Mouse (Mus musculus): ENCODE measurements at regions not wholly inside any gene's neighbourhood (a gene's known extent, or its start where the extent isn't known, plus 50 kb on each side); places are given as distances from the start of the nearest gene placed in this dataset.

GRCm38 (mm10) chr3:154418177-154418832, 87.8 kb upstream of the Lhx8 start:
- in situ Hi-C loops (cut with MboI; ENCODE audit: low sequenced_read_pairs in 2 of 2, unreplicated experiment in 2 of 2) = no loop called here
- TF ChIP-seq ZC3H11A (IDR thresholded peaks at IDR 0.05; ENCODE audit: borderline replicate concordance, low read depth, low read length) (no peak), MAFK (IDR thresholded peaks at IDR 0.05; ENCODE audit: insufficient read depth, low read depth, low read length) (no peak), CHD2 (IDR thresholded peaks at IDR 0.05; ENCODE audit: low read depth, low read length) (no peak), ZNF384 (IDR thresholded peaks at IDR 0.05; ENCODE audit: low read depth, low read length) (no peak), HCFC1 (IDR thresholded peaks at IDR 0.05; ENCODE audit: borderline replicate concordance, insufficient read depth, low read length) (no peak)
- no peak for DNase-seq (ENCODE audit: low read depth, low spot score)

GRCm38 (mm10) chr3:154414358-154414757, 83.9 kb upstream of the Lhx8 start:
- Histone ChIP-seq H3K9me3 (ENCODE audit: control insufficient read depth, insufficient read depth, low read depth, low read length) (no peaks in the 10 kb centered on the region), H3K36me3 (ENCODE audit: control insufficient read depth, insufficient read depth, low read length, poor library complexity, severe bottlenecking) (no peaks in the 10 kb centered on the region), H3K27ac (ENCODE audit: insufficient read depth, low read depth, low read length, poor library complexity, severe bottlenecking) (no peak overlapping the region), H3K4me1 (ENCODE audit: control insufficient read depth in 2 of 2, insufficient read depth in 2 of 2, low read length in 2 of 2, poor library complexity in 1 of 2) (no peaks in the 10 kb centered on the region), H3K4me3 (ENCODE audit: insufficient read depth in 1 of 2, low read depth in 1 of 2, low read length in 2 of 2, poor library complexity in 1 of 2, severe bottlenecking in 1 of 2) (no peak overlapping the region), H3K9ac (ENCODE audit: insufficient read depth, low read depth, low read length, poor library complexity, severe bottlenecking) (no peak overlapping the region)
- in situ Hi-C loops (cut with MboI; ENCODE audit: low sequenced_read_pairs in 2 of 2, unreplicated experiment in 2 of 2) = no loop called here
- no peak for TF ChIP-seq CHD2 (IDR thresholded peaks at IDR 0.05; ENCODE audit: low read depth, low read length)
- no peak for TF ChIP-seq ZC3H11A (IDR thresholded peaks at IDR 0.05; ENCODE audit: borderline replicate concordance, low read depth, low read length)
- TF ChIP-seq HCFC1 (IDR thresholded peaks at IDR 0.05; ENCODE audit: borderline replicate concordance, insufficient read depth, low read length) = no peak
- no peak for TF ChIP-seq MAFK (IDR thresholded peaks at IDR 0.05; ENCODE audit: insufficient read depth, low read depth, low read length)
- no peak for DNase-seq (ENCODE audit: low read depth, low spot score)

More at GRCm38 (mm10) chr3:154418177-154418832, 87.8 kb upstream of the Lhx8 start:
- Histone ChIP-seq H3K4me3 (ENCODE audit: insufficient read depth in 1 of 2, low read depth in 1 of 2, low read length in 2 of 2, poor library complexity in 1 of 2, severe bottlenecking in 1 of 2) (no peak overlapping the region), H3K36me3 (ENCODE audit: control insufficient read depth, insufficient read depth, low read length, poor library complexity, severe bottlenecking) (no peaks in the 10 kb centered on the region), H3K9me3 (ENCODE audit: control insufficient read depth, insufficient read depth, low read depth, low read length) (no peaks in the 10 kb centered on the region), H3K27ac (ENCODE audit: insufficient read depth, low read depth, low read length, poor library complexity, severe bottlenecking) (no peak overlapping the region), H3K9ac (ENCODE audit: insufficient read depth, low read depth, low read length, poor library complexity, severe bottlenecking) (no peak overlapping the region), H3K4me1 (ENCODE audit: control insufficient read depth in 2 of 2, insufficient read depth in 2 of 2, low read length in 2 of 2, poor library complexity in 1 of 2) (no peaks in the 10 kb centered on the region)

GRCm38 (mm10) chr3:154410292-154410691, 79.8 kb upstream of the Lhx8 start:
- Histone ChIP-seq H3K36me3 (ENCODE audit: control insufficient read depth, insufficient read depth, low read length, poor library complexity, severe bottlenecking) (no peaks in the 10 kb centered on the region), H3K9me3 (ENCODE audit: control insufficient read depth, insufficient read depth, low read depth, low read length) (no peaks in the 10 kb centered on the region), H3K4me1 (ENCODE audit: control insufficient read depth in 2 of 2, insufficient read depth in 2 of 2, low read length in 2 of 2, poor library complexity in 1 of 2) (no peaks in the 10 kb centered on the region), H3K27ac (ENCODE audit: insufficient read depth, low read depth, low read length, poor library complexity, severe bottlenecking) (no peak overlapping the region), H3K4me3 (ENCODE audit: insufficient read depth in 1 of 2, low read depth in 1 of 2, low read length in 2 of 2, poor library complexity in 1 of 2, severe bottlenecking in 1 of 2) (no peak overlapping the region), H3K9ac (ENCODE audit: insufficient read depth, low read depth, low read length, poor library complexity, severe bottlenecking) (no peak overlapping the region)
- DNase-seq (ENCODE audit: low read depth, low spot score) = no peak
- in situ Hi-C loops (cut with MboI; ENCODE audit: low sequenced_read_pairs in 2 of 2, unreplicated experiment in 2 of 2) = no loop called here
- TF ChIP-seq CHD2 (IDR thresholded peaks at IDR 0.05; ENCODE audit: low read depth, low read length) (no peak), MAFK (IDR thresholded peaks at IDR 0.05; ENCODE audit: insufficient read depth, low read depth, low read length) (peak; percentile 93)

- Histone ChIP-seq H3K9ac (ENCODE audit: insufficient read depth, low read depth, low read length, poor library complexity, severe bottlenecking) (no peak overlapping the region), H3K9me3 (ENCODE audit: control insufficient read depth, insufficient read depth, low read depth, low read length) (no peaks in the 10 kb centered on the region), H3K27ac (ENCODE audit: insufficient read depth, low read depth, low read length, poor library complexity, severe bottlenecking) (no peak overlapping the region), H3K4me1 (ENCODE audit: control insufficient read depth in 2 of 2, insufficient read depth in 2 of 2, low read length in 2 of 2, poor library complexity in 1 of 2) (no peaks in the 10 kb centered on the region), H3K4me3 (ENCODE audit: insufficient read depth in 1 of 2, low read depth in 1 of 2, low read length in 2 of 2, poor library complexity in 1 of 2, severe bottlenecking in 1 of 2) (no peak overlapping the region), H3K36me3 (ENCODE audit: control insufficient read depth, insufficient read depth, low read length, poor library complexity, severe bottlenecking) (no peaks in the 10 kb centered on the region)
- TF ChIP-seq ZNF384 (IDR thresholded peaks at IDR 0.05; ENCODE audit: low read depth, low read length) (no peak), MAFK (IDR thresholded peaks at IDR 0.05; ENCODE audit: insufficient read depth, low read depth, low read length) (no peak), HCFC1 (IDR thresholded peaks at IDR 0.05; ENCODE audit: borderline replicate concordance, insufficient read depth, low read length) (no peak), CHD2 (IDR thresholded peaks at IDR 0.05; ENCODE audit: low read depth, low read length) (no peak), ZC3H11A (IDR thresholded peaks at IDR 0.05; ENCODE audit: borderline replicate concordance, low read depth, low read length) (no peak)
- no peak for DNase-seq (ENCODE audit: low read depth, low spot score)
- in situ Hi-C loops (cut with MboI; ENCODE audit: low sequenced_read_pairs in 2 of 2, unreplicated experiment in 2 of 2) = no loop called here
These were observed 71.6 kb upstream of the Lhx8 start for GRCm38 (mm10) chr3:154402081-154402480.

- TF ChIP-seq ZC3H11A (IDR thresholded peaks at IDR 0.05; ENCODE audit: borderline replicate concordance, low read depth, low read length) = no peak
- TF ChIP-seq HCFC1 (IDR thresholded peaks at IDR 0.05; ENCODE audit: borderline replicate concordance, insufficient read depth, low read length) = no peak
- TF ChIP-seq MAFK (IDR thresholded peaks at IDR 0.05; ENCODE audit: insufficient read depth, low read depth, low read length) = no peak
- no peak for TF ChIP-seq ZNF384 (IDR thresholded peaks at IDR 0.05; ENCODE audit: low read depth, low read length)
- TF ChIP-seq CHD2 (IDR thresholded peaks at IDR 0.05; ENCODE audit: low read depth, low read length) = no peak
- Histone ChIP-seq H3K9me3 (ENCODE audit: control insufficient read depth, insufficient read depth, low read depth, low read length) (no peaks in the 10 kb centered on the region), H3K4me3 (ENCODE audit: insufficient read depth in 1 of 2, low read depth in 1 of 2, low read length in 2 of 2, poor library complexity in 1 of 2, severe bottlenecking in 1 of 2) (no peak overlapping the region), H3K36me3 (ENCODE audit: control insufficient read depth, insufficient read depth, low read length, poor library complexity, severe bottlenecking) (no peaks in the 10 kb centered on the region), H3K9ac (ENCODE audit: insufficient read depth, low read depth, low read length, poor library complexity, severe bottlenecking) (no peak overlapping the region), H3K4me1 (ENCODE audit: control insufficient read depth in 2 of 2, insufficient read depth in 2 of 2, low read length in 2 of 2, poor library complexity in 1 of 2) (no peaks in the 10 kb centered on the region), H3K27ac (ENCODE audit: insufficient read depth, low read depth, low read length, poor library complexity, severe bottlenecking) (no peak overlapping the region)
- in situ Hi-C loops (cut with MboI; ENCODE audit: low sequenced_read_pairs in 2 of 2, unreplicated experiment in 2 of 2) = no loop called here
- DNase-seq (ENCODE audit: low read depth, low spot score) = no peak
These were observed 63.2 kb upstream of the Lhx8 start for GRCm38 (mm10) chr3:154393626-154394025.

Measured in ES-E14 (cell line).